In the genomic region with DNA sequence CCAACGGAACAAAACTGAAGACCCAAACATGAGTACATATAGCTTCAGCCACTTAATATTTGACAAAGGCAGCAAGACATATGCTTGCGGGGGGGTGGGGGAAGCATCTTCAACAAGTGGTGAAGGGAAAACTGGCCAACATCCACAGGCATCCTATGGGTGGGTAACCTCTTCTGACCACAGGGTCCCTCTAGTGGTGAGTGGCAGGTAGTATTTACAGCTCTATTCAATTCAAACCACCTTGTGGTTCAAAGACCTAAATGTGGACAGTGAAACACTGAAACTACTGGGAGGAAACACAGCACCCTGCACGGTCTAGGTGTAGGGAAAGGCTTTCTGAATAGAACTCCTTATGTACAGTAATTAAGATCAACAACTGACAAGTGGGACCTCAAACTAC, we compare ENCODE assay signal across 8 mouse cellular contexts. TPM values are rescaled to one million over a fixed set of nuclear protein-coding genes. Genes with fewer than 3 reads are reported as not detected.
DNase-seq lines count a peak whose midpoint lies in the region; ATAC-seq and TF ChIP-seq lines count a peak whose summit lies in the region.

No protein-coding gene starts in this region.

- H3K27me3 ChIP-seq in embryonic facial prominence, embryonic 11.5 days (ENCODE audit: control insufficient read depth, insufficient read depth, low read length): no peaks in the 10 kb centered on the region

- intact Hi-C loops in gastrocnemius, adult 2 months (cut with DNase I): loop anchor here (5.0 kb wide), 2 partner anchors 54 to 99 kb away; a partner anchor contains a TSS
- intact Hi-C loops in gastrocnemius, postnatal 36 days (cut with DNase I): loop anchor here (5.0 to 10.0 kb wide), 3 partner anchors 54 to 201 kb away; a partner anchor contains a TSS
- intact Hi-C loops in gastrocnemius, postnatal 14 days (cut with DNase I; ENCODE audit: low total_unique reads): no loop called here

- no peak for DNase-seq in gastrocnemius, adult 2 months
- no peak for DNase-seq in gastrocnemius, postnatal 36 days
- DNase-seq in 3T3-L1 (ENCODE audit: low read depth, low spot score) (peak; percentile 83), NIH3T3 (ENCODE audit: low read depth) (peak; percentile 78)
- peak; percentile 76 for DNase-seq in embryonic facial prominence, embryonic 11.5 days (ENCODE audit: low spot score)
- DNase-seq in kidney, postnatal 4 days: peak; percentile 26 to 45
- no peak for DNase-seq in gastrocnemius, postnatal 14 days

- TF ChIP-seq POLR2A in olfactory bulb, adult 2 months (IDR thresholded peaks at IDR 0.05; ENCODE audit: insufficient read depth, low read depth, low read length): no peak

- H3K36me3 ChIP-seq in embryonic facial prominence, embryonic 11.5 days (replicated peaks; ENCODE audit: control insufficient read depth, insufficient read depth, low read depth, low read length): no peaks in the 10 kb centered on the region

- no peaks in the 10 kb centered on the region for H3K4me1 ChIP-seq in embryonic facial prominence, embryonic 11.5 days (ENCODE audit: control insufficient read depth, insufficient read depth, low read length)
- peaks cover 3% of the 10 kb centered on the region; the same call in 1 of the 2 replicates for H3K4me1 ChIP-seq in olfactory bulb, adult 2 months (ENCODE audit: control insufficient read depth, insufficient read depth, low read length)

- H3K4me2 ChIP-seq in embryonic facial prominence, embryonic 11.5 days (ENCODE audit: low read depth, low read length): no peak overlapping the region

- H3K9me3 ChIP-seq in embryonic facial prominence, embryonic 11.5 days (replicated peaks; ENCODE audit: control insufficient read depth, low read length): no peaks in the 10 kb centered on the region

- ATAC-seq in embryonic facial prominence, embryonic 11.5 days (replicated peaks; ENCODE audit: insufficient number of reproducible peaks, low FRiP score, low TSS enrichment, low read depth): 0 out of 2 replicates have a peak, but pooled peaks have one; percentile 26

- H3K9ac ChIP-seq in embryonic facial prominence, embryonic 11.5 days (replicated peaks; ENCODE audit: low read length): no peak overlapping the region

- no peak overlapping the region for H3K4me3 ChIP-seq in gastrocnemius, adult 2 months
- H3K4me3 ChIP-seq in embryonic facial prominence, embryonic 11.5 days (ENCODE audit: low read depth, low read length): no peak overlapping the region
- no peak overlapping the region for H3K4me3 ChIP-seq in olfactory bulb, adult 2 months (ENCODE audit: insufficient read depth, low read depth, low read length)

- TF ChIP-seq CTCF in gastrocnemius, adult 2 months (IDR thresholded peaks at IDR 0.05): peak; percentile 75
- TF ChIP-seq CTCF in olfactory bulb, adult 2 months (IDR thresholded peaks at IDR 0.05; ENCODE audit: insufficient read depth, low read depth, low read length): peak; percentile 38; the same call in 1 of the 2 replicates

- H3K27ac ChIP-seq in gastrocnemius, adult 2 months: no peak overlapping the region
- no peak overlapping the region for H3K27ac ChIP-seq in embryonic facial prominence, embryonic 11.5 days (replicated peaks; ENCODE audit: low read depth, low read length)
- no peak overlapping the region for H3K27ac ChIP-seq in olfactory bulb, adult 2 months (ENCODE audit: insufficient read depth, low read depth, low read length)

- WGBS in embryonic facial prominence, embryonic 11.5 days: 44% methylated on average over 3 of the region's 3 CpGs
- WGBS in olfactory bulb, adult 2 months: 41% methylated on average over 3 of the region's 3 CpGs

RNA-seq across cellular contexts. Expression of a gene that starts 11.3 kb away (rescaled TPM):
- total RNA-seq in gastrocnemius, adult 2 months (2021): 100 to 1,000 TPM; 164 to 237 TPM
- 100 to 1,000 TPM; 178 to 188 TPM for total RNA-seq in gastrocnemius, postnatal 36 days (2021)
- polyA plus RNA-seq in embryonic facial prominence, embryonic 11.5 days (2014; fragmentation: Nextera tagmentation; extraction: Ambion mirVana): 311 and 325 TPM in 2 replicates
- polyA plus RNA-seq in olfactory bulb, adult 2 months (2012; ENCODE audit: insufficient read depth, insufficient read length, low replicate concordance, missing spikeins): 457 TPM in 1 of 2 replicates, not detected in the other
- 100 to 1,000 TPM; 155 to 162 TPM for total RNA-seq in gastrocnemius, postnatal 14 days (2021)

RNA-seq across cellular contexts. Expression of a gene that starts 38.5 kb away (rescaled TPM):
- 10 to 100 TPM; 10.9 to 11.5 TPM for total RNA-seq in gastrocnemius, adult 2 months (2021)
- 10 to 100 TPM in 1 of 2 experiments, 1 to 10 TPM in 1; 9.5 to 11.7 TPM for total RNA-seq in gastrocnemius, postnatal 36 days (2021)
- polyA plus RNA-seq in embryonic facial prominence, embryonic 11.5 days (2014; fragmentation: Nextera tagmentation; extraction: Ambion mirVana): 18.0 and 23.0 TPM in 2 replicates
- polyA plus RNA-seq in olfactory bulb, adult 2 months (2012; ENCODE audit: insufficient read depth, insufficient read length, low replicate concordance, missing spikeins): 132 TPM in 1 of 2 replicates, not detected in the other
- 10 to 100 TPM; 12.4 to 13.8 TPM for total RNA-seq in gastrocnemius, postnatal 14 days (2021)

RNA-seq across cellular contexts. Expression of a gene that starts 53.0 kb away (rescaled TPM):
- 10 to 100 TPM; 23.1 to 26.5 TPM for total RNA-seq in gastrocnemius, adult 2 months (2021)
- total RNA-seq in gastrocnemius, postnatal 36 days (2021): 10 to 100 TPM; 20.2 to 24.8 TPM
- polyA plus RNA-seq in embryonic facial prominence, embryonic 11.5 days (2014; fragmentation: Nextera tagmentation; extraction: Ambion mirVana): 15.4 and 16.1 TPM in 2 replicates
- not detected in 2 replicates for polyA plus RNA-seq in olfactory bulb, adult 2 months (2012; ENCODE audit: insufficient read depth, insufficient read length, low replicate concordance, missing spikeins)
- total RNA-seq in gastrocnemius, postnatal 14 days (2021): 10 to 100 TPM; 17.4 to 18.9 TPM

RNA-seq across cellular contexts. Expression of a gene that starts 57.1 kb away (rescaled TPM):
- 10 to 100 TPM; 48.9 to 73.2 TPM for total RNA-seq in gastrocnemius, adult 2 months (2021)
- 10 to 100 TPM; 39.4 to 47.9 TPM for total RNA-seq in gastrocnemius, postnatal 36 days (2021)
- polyA plus RNA-seq in embryonic facial prominence, embryonic 11.5 days (2014; fragmentation: Nextera tagmentation; extraction: Ambion mirVana): 229 and 232 TPM in 2 replicates
- not detected in 2 replicates for polyA plus RNA-seq in olfactory bulb, adult 2 months (2012; ENCODE audit: insufficient read depth, insufficient read length, low replicate concordance, missing spikeins)
- total RNA-seq in gastrocnemius, postnatal 14 days (2021): 10 to 100 TPM; 29.6 to 41.0 TPM

Comparison
In these comparisons a context has a peak if more than half of its experiments do, and no peak if none do; other contexts are left out.
1. DNase-seq: peak in 3T3-L1 (single experiment), NIH3T3 (single experiment), embryonic facial prominence, embryonic 11.5 days (single experiment) and kidney, postnatal 4 days (2 of 2); none in gastrocnemius, adult 2 months (single experiment), gastrocnemius, postnatal 36 days (0 of 2) and gastrocnemius, postnatal 14 days (single experiment).